Mouse (Mus musculus) forebrain, embryonic 16.5 days (tissue): ENCODE results near the gene Insr. TPM values are rescaled to one million over a fixed set of nuclear protein-coding genes. Genes with fewer than 3 reads are reported as not detected.

Experiments used
- ATAC-seq: fragments of 200-750 bp; cut with Nextera tagmentation; 2 replicates; pipeline ENCODE4 v1.8.0; 2017; ENCODE audit warnings: mild to moderate bottlenecking, moderate library complexity
- H3K27ac ChIP-seq: fragments of 300-500 bp; sonication (generic); 2 replicates; pipeline ENCODE4 v1.5.1; 2014; ENCODE audit warnings: low read length, control low read depth
- H3K27me3 ChIP-seq: fragments of 300-500 bp; sonication (generic); replicated peaks from 2 replicates; pipeline ENCODE4 v1.6.1; 2014; ENCODE audit warnings: low read length; ENCODE audit not compliant: control insufficient read depth, insufficient read depth
- H3K36me3 ChIP-seq: fragments of 300-500 bp; sonication (generic); 2 replicates; pipeline ENCODE4 v1.6.1; 2014; ENCODE audit not compliant: control insufficient read depth, insufficient read depth
- H3K4me1 ChIP-seq: fragments of 300-500 bp; sonication (generic); replicated peaks from 2 replicates; pipeline ENCODE4 v1.6.1; 2014; ENCODE audit warnings: low read length; ENCODE audit not compliant: control insufficient read depth, insufficient read depth
- H3K4me2 ChIP-seq: fragments of 300-500 bp; sonication (generic); 2 replicates; pipeline ENCODE4 v1.6.1; 2014; ENCODE audit warnings: mild to moderate bottlenecking, low read length, control low read depth
- H3K4me3 ChIP-seq: fragments of 300-500 bp; sonication (generic); replicated peaks from 2 replicates; pipeline ENCODE4 v1.5.1; 2014; ENCODE audit warnings: mild to moderate bottlenecking, low read length, control low read depth
- H3K9ac ChIP-seq: fragments of 300-500 bp; sonication (generic); replicated peaks from 2 replicates; pipeline ENCODE4 v1.6.1; 2014; ENCODE audit warnings: low read depth, low read length, control low read depth
- H3K9me3 ChIP-seq: fragments of 300-500 bp; sonication (generic); 2 replicates; pipeline ENCODE4 v1.6.1; 2016; ENCODE audit warnings: low read length; ENCODE audit not compliant: control insufficient read depth
- WGBS: fragments of 180-500 bp; shearing (Covaris S2); extraction: QIAGEN DNeasy Blood & Tissue Kit; methylation state at CpG from one replicate; pipeline ENCODE4 v1.1.7; 2014; 5-methylcytosine and 5-hydroxymethylcytosine counted together
- polyA plus RNA-seq: library from polyadenylated mRNA; unstranded; fragments of >200 nt; fragmentation: Nextera tagmentation; extraction: Ambion mirVana; gene quantifications from 2 replicates; pipeline ENCODE4 v1.2.1, GENCODE M21; 2015

Insr gene
- polyA plus RNA-seq, 1 experiment from 2014 or later, result 66.7 TPM

DNA sequence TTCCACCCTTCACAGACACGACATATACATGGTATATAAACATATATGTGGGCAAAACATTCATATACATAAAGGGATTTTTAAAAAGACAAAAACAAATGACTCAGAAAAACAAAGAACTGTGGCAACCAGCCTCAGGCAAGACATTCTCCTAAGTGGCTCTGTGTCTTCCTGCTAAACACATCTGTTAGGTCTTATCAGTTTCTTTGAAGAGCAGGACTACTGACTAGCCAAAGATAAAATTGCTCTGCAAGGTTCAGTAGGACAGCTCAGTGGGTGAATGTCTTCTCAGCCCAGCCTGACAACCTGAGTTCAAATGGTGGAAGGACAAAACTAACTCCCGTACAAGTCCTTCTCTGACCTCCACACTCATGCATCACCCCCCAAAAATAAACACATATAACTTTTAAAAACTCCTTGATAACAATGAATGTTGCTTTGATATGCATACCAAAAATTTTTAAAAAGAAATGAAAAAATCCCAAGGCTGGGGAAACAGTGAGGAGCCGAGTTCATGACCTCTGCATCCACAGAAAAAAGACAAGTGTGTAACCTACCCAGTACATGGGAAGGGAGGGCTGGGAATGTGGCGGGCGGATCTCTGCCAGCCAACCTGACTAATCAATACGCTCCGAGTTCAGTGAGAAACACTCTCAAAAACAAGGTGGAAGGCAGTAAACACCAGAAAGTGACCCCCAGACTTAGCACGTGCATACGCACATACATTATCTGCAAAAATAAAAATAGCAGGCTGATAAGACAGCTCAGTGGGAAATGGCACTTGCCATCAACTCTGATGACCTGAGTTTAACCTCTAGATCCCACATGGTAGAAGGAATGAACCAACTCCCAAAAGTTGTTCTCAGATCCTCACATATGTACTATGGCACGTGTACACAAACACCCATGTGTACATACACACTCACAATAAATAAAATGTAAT is 49.0 kb downstream of the Insr start:
- no peak for ATAC-seq
- WGBS, result 90% methylated on average over 10 of the region's 10 CpGs
- Histone ChIP-seq H3K4me2 (no peak overlapping the region), H3K4me3 (no peak overlapping the region), H3K36me3 (no peaks in the 10 kb centered on the region), H3K9ac (no peak overlapping the region), H3K27ac (no peak overlapping the region), H3K9me3 (no peaks in the 10 kb centered on the region), H3K27me3 (no peaks in the 10 kb centered on the region), H3K4me1 (no peaks in the 10 kb centered on the region)

DNA sequence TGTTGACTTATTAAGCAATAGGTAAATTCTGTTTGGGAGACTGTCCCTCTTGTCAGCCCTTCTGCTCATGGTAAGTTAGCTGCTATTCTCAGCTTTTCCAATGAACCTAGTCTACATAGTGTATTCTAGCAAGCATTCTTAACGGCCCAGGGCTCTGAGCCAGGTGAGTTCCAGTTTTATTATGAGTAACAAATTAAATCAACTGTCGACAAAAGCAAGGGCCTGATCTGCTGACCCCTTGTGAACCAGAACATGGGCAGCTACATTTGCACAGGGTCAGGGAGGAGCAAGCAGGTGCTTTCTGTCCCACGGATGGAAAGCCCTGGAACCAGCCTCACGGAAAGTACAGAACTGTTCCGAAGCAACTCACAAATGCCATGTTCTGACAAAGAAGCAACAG is 52.0 kb downstream of the Insr start:
- no peaks in the 10 kb centered on the region for H3K36me3 ChIP-seq
- no peak for ATAC-seq
- no peak overlapping the region for H3K4me2 ChIP-seq
- 84% methylated on average over 5 of the region's 5 CpGs for WGBS
- H3K4me3 ChIP-seq, result no peak overlapping the region
- H3K4me1 ChIP-seq, result no peaks in the 10 kb centered on the region
- H3K27me3 ChIP-seq, result no peaks in the 10 kb centered on the region
- no peaks in the 10 kb centered on the region for H3K9me3 ChIP-seq
- no peak overlapping the region for H3K27ac ChIP-seq
- no peak overlapping the region for H3K9ac ChIP-seq

GRCm38 (mm10) chr8:3225731-3226130 is 53.7 kb downstream of the Insr start:
- Histone ChIP-seq H3K4me2 (no peak overlapping the region), H3K27me3 (no peaks in the 10 kb centered on the region), H3K36me3 (no peaks in the 10 kb centered on the region), H3K9me3 (no peaks in the 10 kb centered on the region), H3K27ac (no peak overlapping the region), H3K4me3 (no peak overlapping the region), H3K4me1 (peaks cover 8% of the 10 kb centered on the region), H3K9ac (no peak overlapping the region)
- no peak for ATAC-seq
- WGBS, result 85% methylated on average over 1 of the region's 1 CpGs

- Histone ChIP-seq H3K9me3 (no peaks in the 10 kb centered on the region), H3K4me3 (no peak overlapping the region), H3K36me3 (no peaks in the 10 kb centered on the region), H3K27ac (no peak overlapping the region), H3K27me3 (no peaks in the 10 kb centered on the region), H3K4me2 (no peak overlapping the region), H3K9ac (no peak overlapping the region), H3K4me1 (peaks cover 12% of the 10 kb centered on the region)
- no peak for ATAC-seq
- WGBS, result 82% methylated on average over 8 of the region's 8 CpGs
These were observed 54.2 kb downstream of the Insr start for GRCm38 (mm10) chr8:3225184-3225583.

GRCm38 (mm10) chr8:3222636-3222965 is 56.8 kb downstream of the Insr start:
- Histone ChIP-seq H3K9me3 (no peaks in the 10 kb centered on the region), H3K27ac (no peak overlapping the region), H3K4me1 (peaks cover 16% of the 10 kb centered on the region), H3K9ac (no peak overlapping the region), H3K4me2 (no peak overlapping the region), H3K27me3 (no peaks in the 10 kb centered on the region), H3K4me3 (no peak overlapping the region), H3K36me3 (no peaks in the 10 kb centered on the region)
- ATAC-seq, result no peak

- 68% methylated on average over 6 of the region's 6 CpGs for WGBS
- ATAC-seq, result no peak
- H3K36me3 ChIP-seq, result no peaks in the 10 kb centered on the region
These were observed 57.3 kb downstream of the Insr start for GRCm38 (mm10) chr8:3221960-3222635.

DNA sequence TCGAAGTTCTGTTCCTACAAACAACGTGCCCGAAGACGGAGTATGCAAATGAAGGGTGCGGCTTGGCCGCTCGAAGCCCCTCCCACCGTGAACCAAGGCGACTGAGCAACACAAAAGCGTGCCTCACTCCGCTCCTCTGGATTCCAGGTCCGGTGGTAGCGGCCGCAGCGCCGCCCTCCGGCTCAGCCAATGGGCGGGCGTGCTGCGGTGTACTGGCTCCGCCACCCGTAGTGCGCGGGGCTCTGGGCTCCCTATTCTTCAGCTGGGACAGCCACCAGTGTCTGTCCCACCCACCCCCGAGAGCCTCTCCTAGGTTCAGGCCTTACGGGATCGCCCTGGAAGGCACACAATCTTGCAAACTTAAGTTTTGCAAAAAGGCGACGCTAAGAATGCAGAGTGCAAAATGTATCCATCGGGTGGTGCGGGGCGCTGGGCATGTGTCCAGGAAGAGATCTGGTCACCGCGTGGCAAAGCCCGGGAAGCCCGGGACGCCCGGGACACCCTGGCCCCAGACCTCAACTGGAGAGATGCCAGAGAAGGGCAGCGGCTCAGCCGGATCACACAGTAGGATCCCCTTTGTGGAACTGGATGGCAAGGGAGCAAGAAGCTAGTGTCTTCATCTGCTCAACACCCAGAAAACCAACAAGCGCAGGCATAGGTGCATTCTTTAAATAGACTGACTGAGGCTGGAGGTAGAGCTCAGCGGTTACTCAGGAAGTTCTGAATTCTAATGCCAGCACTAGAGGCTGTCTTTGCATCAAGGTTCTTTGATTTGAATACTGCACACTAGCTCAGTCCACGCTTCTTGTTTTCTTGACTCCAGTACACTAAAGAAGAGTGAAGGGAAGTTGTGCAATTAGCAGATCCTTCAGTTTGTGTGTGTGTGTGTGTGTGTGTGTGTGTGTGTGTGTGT is 58.1 kb downstream of the Insr start:
- no peaks in the 10 kb centered on the region for H3K9me3 ChIP-seq
- peak overlapping the region; percentile 90 for H3K9ac ChIP-seq
- H3K4me1 ChIP-seq, result peaks cover 16% of the 10 kb centered on the region
- H3K4me3 ChIP-seq, result peak overlapping the region; percentile 77
- H3K36me3 ChIP-seq, result no peaks in the 10 kb centered on the region
- H3K27me3 ChIP-seq, result no peaks in the 10 kb centered on the region
- ATAC-seq, result peak; percentile 99
- peak overlapping the region; percentile 96 for H3K27ac ChIP-seq
- under 1% methylated on average over 43 of the region's 43 CpGs for WGBS
- H3K4me2 ChIP-seq, result peak overlapping the region; percentile 84

More at GRCm38 (mm10) chr8:3221960-3222635, 57.3 kb downstream of the Insr start:
- Histone ChIP-seq H3K27me3 (no peaks in the 10 kb centered on the region), H3K4me1 (peaks cover 16% of the 10 kb centered on the region), H3K4me2 (peak overlapping the region; percentile 84), H3K9ac (peak overlapping the region; percentile 90), H3K9me3 (no peaks in the 10 kb centered on the region), H3K4me3 (peak overlapping the region; percentile 77), H3K27ac (peak overlapping the region; percentile 96)

DNA sequence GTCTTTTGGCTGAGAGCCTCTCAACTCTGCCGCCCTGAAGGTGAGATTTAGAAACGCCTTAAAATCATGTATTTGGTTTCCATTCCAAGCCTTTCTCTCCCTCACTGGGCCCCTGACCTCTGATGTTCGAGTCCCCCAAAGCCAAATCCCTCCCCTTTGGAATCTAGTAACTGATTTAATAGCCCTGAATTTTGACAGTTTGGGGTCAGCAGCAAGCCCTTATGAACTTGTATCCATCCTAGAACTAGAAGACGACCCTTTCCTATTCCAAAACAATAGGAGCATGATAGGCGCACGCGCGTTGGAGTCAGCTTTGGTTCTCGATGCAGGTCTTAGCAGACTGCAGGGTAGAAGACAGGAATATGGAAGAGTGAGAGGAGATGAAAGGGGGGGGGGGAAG is 58.9 kb downstream of the Insr start:
- Histone ChIP-seq H3K27ac (peak overlapping the region; percentile 96), H3K4me1 (peaks cover 16% of the 10 kb centered on the region), H3K4me2 (peak overlapping the region; percentile 84), H3K27me3 (no peaks in the 10 kb centered on the region), H3K4me3 (peak overlapping the region; percentile 77), H3K36me3 (no peaks in the 10 kb centered on the region), H3K9ac (peak overlapping the region; percentile 90), H3K9me3 (no peaks in the 10 kb centered on the region)
- ATAC-seq, result peak; percentile 71
- 3% methylated on average over 9 of the region's 9 CpGs for WGBS
